Mouse (Mus musculus): ENCODE data around the gene Clasp2.

Clasp2 gene

GRCm38 (mm10) chr9:113924883-113925282 lies 183.6 kb downstream of the Clasp2 start:
- in situ Hi-C loops (cut with MboI; ENCODE audit: unreplicated experiment in 2 of 2) = no loop called here

DNA sequence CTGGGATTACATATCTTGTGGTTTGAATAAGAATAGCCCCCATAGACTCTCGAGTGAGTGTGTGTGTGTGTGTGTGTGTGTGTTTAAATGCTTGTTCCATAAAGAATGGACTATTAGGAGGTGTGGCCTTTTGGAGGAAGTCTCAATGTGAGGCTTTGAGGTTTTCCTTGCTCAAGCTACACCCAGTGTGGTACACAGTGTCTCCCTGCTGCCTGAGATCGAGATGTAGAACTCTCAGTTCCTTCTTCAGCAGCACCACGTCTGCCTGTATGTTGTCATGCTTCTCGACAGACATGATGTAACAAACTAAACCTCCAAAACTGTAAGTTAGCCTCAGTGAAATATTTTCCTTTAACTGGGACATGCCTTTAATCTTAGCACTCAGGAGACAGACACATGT lies 187.3 kb downstream of the Clasp2 start:
- in situ Hi-C loops (cut with MboI; ENCODE audit: unreplicated experiment in 2 of 2) = no loop called here

GRCm38 (mm10) chr9:113929676-113930075 lies 188.4 kb downstream of the Clasp2 start:
- in situ Hi-C loops (cut with MboI; ENCODE audit: unreplicated experiment in 2 of 2) = no loop called here

GRCm38 (mm10) chr9:113930534-113931374 lies 189.5 kb downstream of the Clasp2 start, which contains the start of gene Ubp1:
TSS of gene Ubp1 (plus strand) at chr9:113930934.
- in situ Hi-C loops (cut with MboI; ENCODE audit: unreplicated experiment in 2 of 2) = no loop called here

GRCm38 (mm10) chr9:113931375-113932099 lies 190.3 kb downstream of the Clasp2 start:
- in situ Hi-C loops (cut with MboI; ENCODE audit: unreplicated experiment in 2 of 2) = no loop called here

DNA sequence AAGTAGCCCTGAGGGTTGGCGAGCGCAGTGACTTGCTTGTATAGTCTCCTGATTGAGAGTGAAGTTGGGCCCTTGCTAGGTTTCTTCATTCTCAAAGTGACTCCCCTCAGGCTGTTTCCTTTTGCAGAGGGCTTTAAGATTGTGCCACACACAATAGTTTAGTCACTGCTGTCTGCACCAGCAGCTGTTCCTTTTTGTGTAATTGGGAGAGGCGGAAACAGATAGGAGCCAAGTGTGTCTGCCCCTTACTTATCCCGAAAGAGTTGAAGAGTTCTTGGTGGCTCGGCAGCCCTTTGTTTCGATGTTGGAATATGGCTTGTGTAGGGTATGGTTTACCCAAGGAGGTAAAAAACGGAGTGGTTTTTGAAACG lies 190.8 kb downstream of the Clasp2 start:
- in situ Hi-C loops (cut with MboI; ENCODE audit: unreplicated experiment in 2 of 2) = no loop called here

DNA sequence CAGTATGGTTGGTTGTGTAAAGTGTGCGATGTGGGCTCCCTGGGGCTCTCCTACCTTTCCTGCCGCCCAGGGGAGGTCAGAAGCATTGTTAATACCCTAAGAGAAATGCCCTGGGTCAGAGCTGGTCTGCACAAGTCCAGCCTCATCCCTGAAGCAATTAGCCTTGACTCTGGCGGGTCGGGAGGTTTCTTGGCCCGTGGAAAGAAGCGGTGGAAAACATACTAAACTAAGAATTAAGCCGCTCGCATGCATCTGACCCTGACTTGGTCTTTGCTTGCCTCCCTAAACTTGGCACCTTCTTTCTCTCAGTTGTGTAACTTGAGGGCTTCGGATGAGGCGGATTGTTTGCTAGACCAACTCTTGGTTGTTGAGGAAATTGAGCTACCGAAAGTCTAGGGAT lies 191.2 kb downstream of the Clasp2 start:
- in situ Hi-C loops (cut with MboI; ENCODE audit: unreplicated experiment in 2 of 2) = no loop called here

DNA sequence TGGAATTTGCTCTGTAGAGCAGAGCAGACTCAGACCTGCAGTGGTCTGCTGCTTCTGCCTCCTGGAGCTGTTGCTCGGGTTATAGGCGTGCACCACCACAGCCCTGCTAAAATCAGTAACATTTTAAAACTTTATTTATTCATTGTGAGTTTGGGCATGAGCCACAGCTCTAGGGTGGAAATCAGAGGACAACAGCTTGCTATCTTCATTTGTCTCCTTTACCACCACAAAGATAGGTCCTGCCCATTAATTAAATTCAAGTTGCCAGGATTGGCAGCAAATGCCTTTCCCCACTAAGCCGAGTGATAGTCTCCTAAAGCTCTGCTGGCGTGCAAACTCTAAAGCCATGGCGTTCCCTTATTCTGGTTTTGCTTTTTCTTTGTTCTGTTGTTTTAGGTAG lies 194.4 kb downstream of the Clasp2 start:
- in situ Hi-C loops (cut with MboI; ENCODE audit: unreplicated experiment in 2 of 2) = no loop called here

DNA sequence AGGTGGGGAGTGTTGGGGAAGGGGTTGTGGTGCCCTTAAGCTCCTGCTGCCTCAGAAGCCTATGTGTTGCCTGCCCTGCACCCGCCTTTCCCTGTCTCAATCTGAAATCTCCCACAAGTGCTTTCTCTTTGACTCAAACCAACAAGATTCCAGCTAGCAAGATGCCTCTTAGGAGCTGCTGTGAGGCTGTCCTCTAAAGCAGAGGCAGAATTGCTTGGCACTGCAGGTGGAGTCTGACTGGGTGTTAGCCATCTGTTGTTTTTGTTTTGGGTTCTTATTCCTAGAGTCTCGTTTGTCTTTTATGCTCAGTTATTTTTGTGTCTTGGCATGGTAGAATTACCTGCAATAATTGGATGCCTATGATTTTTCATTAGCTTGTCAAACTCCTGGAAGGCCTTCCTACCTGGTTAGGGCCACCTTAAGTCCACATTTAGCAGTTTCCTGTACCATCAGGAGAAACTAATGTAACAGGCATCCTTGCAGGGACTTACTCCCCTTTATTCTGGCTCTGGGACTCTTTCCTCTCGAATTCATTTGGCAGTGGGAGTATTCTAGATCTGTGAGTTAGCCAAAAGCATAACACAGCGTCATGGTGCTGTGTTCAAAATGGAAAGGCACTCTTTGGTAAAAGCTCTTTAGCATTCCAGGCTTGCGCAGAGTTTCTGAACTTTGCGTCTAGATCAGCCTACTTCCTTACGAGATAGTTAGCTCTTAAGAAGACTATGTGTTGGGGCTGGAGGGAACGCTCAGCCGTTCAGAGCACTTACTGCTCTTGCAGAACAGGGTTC lies 198.0 kb downstream of the Clasp2 start:
- in situ Hi-C loops (cut with MboI; ENCODE audit: unreplicated experiment in 2 of 2) = no loop called here

- in situ Hi-C loops (cut with MboI; ENCODE audit: unreplicated experiment in 2 of 2) = loop anchor here in 1 of 2 experiments (10.0 kb wide), 1 partner anchor 454 kb away; the partner anchor contains the start of gene Crtap
Observed at GRCm38 (mm10) chr9:113941103-113941805, 200.0 kb downstream of the Clasp2 start.

GRCm38 (mm10) chr9:113943372-113943771 lies 202.1 kb downstream of the Clasp2 start:
- in situ Hi-C loops (cut with MboI; ENCODE audit: unreplicated experiment in 2 of 2) = loop anchor here in 1 of 2 experiments (10.0 kb wide), 1 partner anchor 451 kb away; the partner anchor contains the start of gene Crtap

DNA sequence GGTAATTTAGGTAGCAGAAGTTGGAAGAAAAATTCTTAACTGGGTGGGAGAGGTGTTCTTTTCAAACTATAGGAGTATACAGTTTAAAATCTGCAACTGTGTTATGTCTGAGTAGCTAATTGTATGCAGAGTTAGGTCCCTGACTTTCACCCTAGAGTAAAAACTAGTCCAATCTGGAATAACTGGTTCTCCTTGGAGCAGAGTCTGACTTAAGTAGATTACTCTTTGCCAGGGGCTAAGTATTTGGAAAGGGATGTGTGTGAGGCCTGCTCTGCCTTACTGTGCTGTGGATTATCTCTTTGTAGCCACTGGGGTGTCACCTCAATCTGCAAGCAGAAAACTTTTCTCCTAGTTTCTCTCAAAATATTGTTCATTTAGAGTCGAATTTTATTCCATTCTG lies 205.9 kb downstream of the Clasp2 start:
- in situ Hi-C loops (cut with MboI; ENCODE audit: unreplicated experiment in 2 of 2) = loop anchor here in 1 of 2 experiments (10.0 kb wide), 1 partner anchor 448 kb away; the partner anchor contains the start of gene Crtap

GRCm38 (mm10) chr9:113957777-113958176 lies 216.5 kb downstream of the Clasp2 start:
- in situ Hi-C loops (cut with MboI; ENCODE audit: unreplicated experiment in 2 of 2) = no loop called here

DNA sequence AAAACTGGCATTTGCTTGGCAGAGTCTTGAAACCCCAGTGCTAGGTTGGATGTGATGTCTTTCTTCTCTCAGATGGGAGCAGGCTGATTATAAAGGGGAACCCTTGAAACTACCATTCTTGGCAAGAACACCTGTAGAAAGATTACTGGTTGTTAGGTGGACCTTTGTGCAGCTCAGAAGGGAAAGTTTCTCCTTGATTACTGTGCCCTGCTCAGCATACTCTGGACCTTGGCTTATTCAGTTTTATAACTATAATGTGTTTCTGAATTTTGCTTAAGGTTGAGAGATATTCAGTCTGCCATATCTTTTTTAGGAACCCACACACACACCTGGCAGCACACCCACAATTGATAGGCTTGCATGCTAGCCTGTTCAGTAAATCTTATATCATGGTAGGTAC lies 222.4 kb downstream of the Clasp2 start:
- in situ Hi-C loops (cut with MboI; ENCODE audit: unreplicated experiment in 2 of 2) = no loop called here

DNA sequence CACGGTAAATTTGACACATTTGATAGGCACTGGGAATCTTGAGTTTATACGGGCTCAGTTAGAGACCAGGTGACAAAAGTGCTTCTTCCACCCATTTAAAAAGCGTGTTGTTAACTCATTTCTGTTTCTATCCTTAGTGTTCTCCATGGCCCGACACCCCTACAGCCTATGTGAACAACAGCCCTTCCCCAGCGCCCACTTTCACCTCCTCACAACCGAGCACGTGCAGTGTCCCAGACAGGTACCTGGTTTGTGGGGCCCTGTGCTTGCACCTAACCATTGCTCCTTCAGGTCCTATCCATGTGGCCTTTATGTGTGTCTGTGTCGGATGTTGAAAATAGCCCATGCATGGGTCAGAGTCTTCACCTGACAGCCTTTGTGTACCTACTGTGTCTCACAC lies 223.1 kb downstream of the Clasp2 start:
- in situ Hi-C loops (cut with MboI; ENCODE audit: unreplicated experiment in 2 of 2) = no loop called here

GRCm38 (mm10) chr9:113966838-113967237 lies 225.6 kb downstream of the Clasp2 start:
- in situ Hi-C loops (cut with MboI; ENCODE audit: unreplicated experiment in 2 of 2) = no loop called here

DNA sequence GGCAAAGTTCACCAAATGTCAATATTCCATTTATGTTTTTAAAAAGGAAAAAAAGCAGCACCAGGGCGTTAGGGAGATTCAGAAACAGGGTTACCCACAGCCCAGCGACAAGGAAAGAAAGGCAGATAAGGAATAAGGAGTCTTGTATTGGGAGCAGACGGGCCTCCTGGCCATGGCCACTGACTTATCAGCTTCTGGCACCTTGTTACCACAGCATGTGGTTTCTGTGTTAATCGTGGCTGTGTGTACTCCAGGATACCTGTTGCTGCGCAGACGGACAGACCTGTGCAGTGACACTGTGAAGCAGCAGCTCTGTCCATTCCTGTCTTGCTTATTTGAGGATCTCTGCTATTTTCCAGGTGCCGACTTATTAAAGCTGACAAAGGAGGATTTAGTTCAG lies 227.7 kb downstream of the Clasp2 start:
- in situ Hi-C loops (cut with MboI; ENCODE audit: unreplicated experiment in 2 of 2) = no loop called here
